ENCODE assay signal across 9 mouse cellular contexts in genomic region chr12:54162637-54163131, GRCm38 (mm10). TPM values are rescaled to one million over a fixed set of nuclear protein-coding genes. Genes with fewer than 3 reads are reported as not detected.
DNase-seq lines count a peak whose midpoint lies in the region.
"Had no signal": no experiment of that assay in that cellular context is flagged by ENCODE, and none has a peak within 500 bp of the region (broad histone marks: within the 10 kb centered on the region; RNA-seq: fewer than 3 reads in every experiment).

No protein-coding gene starts in this region.

- WGBS in heart, embryonic 10.5 days: under 1% methylated on average over 16 of the region's 16 CpGs

- H3K4me1 ChIP-seq in heart, embryonic 10.5 days: peaks cover 32% of the 10 kb centered on the region

- H3K36me3 ChIP-seq in heart, embryonic 10.5 days: no peaks in the 10 kb centered on the region
- H3K36me3 ChIP-seq: G1E had no signal

- peaks cover 16% of the 10 kb centered on the region for H3K27me3 ChIP-seq in heart, embryonic 10.5 days (ENCODE audit: insufficient read depth, poor library complexity, severe bottlenecking)

- peak overlapping the region; percentile 78 for H3K27ac ChIP-seq in heart, embryonic 10.5 days

- no peaks in the 10 kb centered on the region for H3K9me3 ChIP-seq in heart, embryonic 10.5 days

- DNase-seq in cerebellum, postnatal 14 days: peak; percentile 10 to 11
- no peak for DNase-seq in cerebellum, postnatal 4 days (ENCODE audit: low spot score in 2 of 2)
- peak; percentile 73 for DNase-seq in c-Kit-positive CD71-positive TER-119-positive erythroid progenitor cells, embryonic 14.5 days (ENCODE audit: low spot score)
- peak; percentile 93 for DNase-seq in heart, embryonic 10.5 days (ENCODE audit: low spot score)
- peak; percentile 26 for DNase-seq in kidney, adult 9 months
- peak; percentile 25 for DNase-seq in lung, postnatal 10 days
- DNase-seq in skeletal muscle tissue, adult 2 months (ENCODE audit: low read depth, low spot score): peak; percentile 28
- no peak for DNase-seq in natural killer cell, adult 2 months (ENCODE audit: low spot score in 2 of 2)

- peak overlapping the region; percentile 52 for H3K4me3 ChIP-seq in heart, embryonic 10.5 days

RNA-seq across cellular contexts. Expression of gene Egln3, which starts 41.0 kb away (rescaled TPM):
- polyA plus RNA-seq in heart, embryonic 10.5 days (2016; fragmentation: Nextera tagmentation; extraction: Ambion mirVana): 5.4 and 6.1 TPM in 2 replicates
- polyA plus RNA-seq: G1E had no signal

Comparison
In these comparisons a context has a peak if more than half of its experiments do, and no peak if none do; other contexts are left out.
1. DNase-seq: peak in cerebellum, postnatal 14 days (2 of 2), c-Kit-positive CD71-positive TER-119-positive erythroid progenitor cells, embryonic 14.5 days (single experiment), heart, embryonic 10.5 days (single experiment), kidney, adult 9 months (single experiment), lung, postnatal 10 days (single experiment) and skeletal muscle tissue, adult 2 months (single experiment); none in cerebellum, postnatal 4 days (0 of 2) and natural killer cell, adult 2 months (0 of 2).